Mouse (Mus musculus): Measurements from ENCODE around the gene Ctdspl. TPM values are rescaled to one million over a fixed set of nuclear protein-coding genes. Genes with fewer than 3 reads are reported as not detected.

Ctdspl gene
- total RNA-seq, 2 experiments from 2014 or later, result 34.4 to 38.3 TPM

DNA sequence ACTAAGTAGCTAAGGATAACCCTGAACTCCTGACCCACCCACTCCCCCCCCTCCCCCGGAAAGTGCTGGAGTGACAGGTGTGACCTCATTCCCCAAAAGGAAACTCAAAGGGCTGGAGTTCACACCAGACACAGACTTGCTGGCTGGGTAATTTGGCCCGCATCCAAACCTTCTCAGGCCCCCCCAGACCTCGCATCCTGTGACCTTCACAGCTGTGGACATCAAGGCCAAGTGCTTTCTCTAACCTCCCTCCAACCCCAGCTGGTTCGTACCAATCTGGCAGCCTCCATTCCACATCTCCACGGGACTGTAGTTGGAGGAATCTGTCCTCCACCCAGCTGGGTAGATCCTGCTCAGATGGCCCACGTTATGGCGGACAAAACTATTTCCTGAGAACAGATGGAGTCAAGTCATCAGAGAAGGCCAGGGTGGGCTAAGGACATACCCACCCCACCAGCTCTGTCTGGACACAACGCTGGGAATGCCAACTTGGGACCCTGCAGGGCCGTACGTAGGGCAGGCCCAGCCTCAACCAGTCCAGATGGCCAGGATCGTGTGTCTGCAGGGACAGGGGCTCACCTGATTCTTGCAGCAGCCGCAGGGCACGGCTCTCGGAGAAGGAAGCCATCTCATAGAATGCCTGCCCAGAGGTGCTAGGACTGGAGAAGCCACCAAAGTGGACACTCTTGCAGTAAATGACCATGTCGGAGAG, 147.1 kb downstream of the Ctdspl start:
- intact Hi-C loops (cut with DNase I), result no loop called here
- no peak for DNase-seq (ENCODE audit: low spot score in 2 of 2)

DNA sequence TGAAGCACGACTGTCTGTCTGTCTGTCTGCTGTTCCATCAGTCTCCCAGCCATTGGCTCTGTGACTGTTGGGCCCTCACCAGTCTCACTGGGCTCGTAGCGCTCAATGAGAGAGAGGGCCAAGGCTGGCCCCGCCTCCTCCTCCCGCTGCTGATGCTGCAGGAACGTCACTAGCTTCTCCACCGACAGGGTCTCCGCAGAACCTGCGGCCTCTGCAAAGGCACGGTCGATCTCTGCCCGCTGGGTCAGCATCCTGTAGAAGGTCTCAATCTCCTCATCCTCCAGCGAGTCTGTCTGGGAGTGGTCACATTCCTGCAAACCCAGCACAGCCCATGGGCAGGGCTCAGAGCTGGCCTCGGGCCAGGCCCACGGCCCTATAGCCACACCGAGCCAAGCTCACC, 149.4 kb downstream of the Ctdspl start:
- intact Hi-C loops (cut with DNase I), result no loop called here
- no peak for DNase-seq (ENCODE audit: low spot score in 2 of 2)

DNA sequence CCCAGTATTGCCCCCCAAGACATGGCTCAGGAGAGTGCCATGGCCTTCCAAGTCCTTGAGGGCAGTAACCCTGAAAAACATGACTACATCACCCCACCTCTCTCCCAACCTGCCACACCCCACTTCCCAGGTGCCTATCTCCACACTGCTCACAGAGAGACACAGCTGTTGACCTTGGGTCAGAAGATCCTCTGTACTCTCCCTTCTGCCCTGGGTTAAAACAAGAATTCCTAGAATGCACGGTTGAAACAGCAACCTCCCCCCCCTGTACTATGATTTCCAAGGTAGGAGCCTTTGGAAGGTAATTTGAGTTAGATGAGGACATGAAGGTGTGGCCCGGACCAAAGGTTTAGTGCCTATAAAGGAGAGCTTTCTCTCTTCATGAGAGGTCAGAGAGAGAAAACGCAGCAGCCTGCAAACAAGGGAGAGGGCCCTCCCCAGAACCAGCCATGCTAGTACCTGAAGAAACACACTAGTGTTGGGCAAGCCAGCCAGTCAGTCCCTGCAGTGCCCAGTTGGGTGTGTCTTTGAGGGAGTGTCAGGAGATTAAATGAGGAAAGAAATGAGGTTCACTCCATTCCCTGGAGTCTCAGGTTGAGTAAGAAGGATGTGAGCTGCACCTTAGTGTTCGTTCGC, 153.9 kb downstream of the Ctdspl start:
- intact Hi-C loops (cut with DNase I), result no loop called here
- DNase-seq (ENCODE audit: low spot score in 2 of 2), result no peak

DNA sequence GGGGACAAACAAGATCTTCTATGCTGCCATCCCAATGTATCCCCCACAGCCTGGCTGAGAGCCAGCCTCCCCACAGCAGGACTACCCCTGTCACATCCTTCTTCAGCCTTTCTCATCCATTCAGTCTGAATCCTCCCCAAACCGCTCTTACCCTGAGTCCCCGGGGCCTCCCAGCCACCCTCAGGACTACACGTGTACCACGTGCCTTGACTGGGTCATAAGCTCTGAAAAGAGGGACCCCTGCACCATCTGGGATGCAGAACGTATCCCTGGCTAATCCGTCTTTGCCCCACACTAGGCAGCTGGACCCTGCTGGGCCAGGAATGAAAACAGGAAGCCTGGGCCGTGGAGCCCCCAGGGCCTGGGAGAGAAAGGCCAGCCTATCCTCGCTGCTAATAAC, 155.8 kb downstream of the Ctdspl start:
- DNase-seq (ENCODE audit: low spot score in 2 of 2), result no peak
- intact Hi-C loops (cut with DNase I), result no loop called here

DNA sequence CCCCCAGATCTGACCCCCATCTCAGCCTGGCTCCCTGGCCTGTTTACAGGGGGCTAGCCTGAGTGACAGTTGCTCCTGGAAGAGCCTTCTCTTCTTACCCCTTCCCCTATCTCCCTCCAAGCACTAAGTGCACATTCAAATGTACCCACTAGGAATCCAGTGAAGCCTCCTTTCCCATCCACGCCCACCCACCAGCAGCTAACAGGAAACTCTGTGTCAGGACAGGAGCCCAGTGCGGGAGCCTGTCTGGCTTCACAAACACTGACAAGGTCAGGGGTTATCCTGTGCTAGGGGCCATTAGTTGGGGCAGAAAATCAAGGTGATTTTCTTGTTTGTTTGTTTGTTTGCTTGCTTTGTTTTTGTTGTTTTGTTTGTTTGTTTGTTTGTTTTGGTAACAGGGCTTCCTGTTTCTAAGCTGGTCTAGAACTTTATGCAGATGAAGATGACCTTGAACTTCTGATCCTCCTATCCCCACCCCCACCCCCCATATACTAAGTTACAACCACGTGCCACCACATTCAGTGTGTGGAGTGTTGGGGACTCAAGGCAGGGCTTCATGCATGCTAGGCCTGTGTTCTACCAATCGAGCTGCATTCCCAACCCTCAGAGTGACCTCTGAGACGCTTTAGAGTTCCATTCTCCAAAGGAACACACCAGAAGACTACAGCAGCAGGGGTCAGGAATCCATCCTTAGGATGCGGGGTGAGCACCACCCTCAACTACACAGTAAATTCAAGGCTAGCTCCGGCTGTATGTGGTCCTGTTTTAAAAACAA, 156.6 kb downstream of the Ctdspl start:
- no peak for DNase-seq (ENCODE audit: low spot score in 2 of 2)
- intact Hi-C loops (cut with DNase I), result no loop called here

DNA sequence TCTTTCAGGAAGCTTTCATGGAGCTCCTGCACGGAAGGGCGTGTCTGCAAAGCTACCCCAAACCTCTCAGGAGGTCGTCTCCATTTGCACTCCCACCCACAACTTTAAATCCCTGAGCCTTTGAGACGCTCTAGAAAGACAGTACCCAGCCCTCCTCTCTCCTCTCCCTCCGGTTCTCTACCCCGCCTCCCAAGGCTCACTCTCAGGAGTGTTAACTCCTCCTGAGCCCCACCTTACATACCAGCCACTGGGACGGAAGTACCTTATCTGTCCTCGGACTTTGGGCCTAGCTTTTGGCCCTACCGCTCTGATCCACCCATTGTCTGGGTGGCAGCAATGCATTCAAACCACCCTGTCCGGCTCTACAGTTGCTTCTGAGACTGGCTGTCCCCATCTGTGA, 157.7 kb downstream of the Ctdspl start:
- DNase-seq (ENCODE audit: low spot score in 2 of 2), result no peak

DNA sequence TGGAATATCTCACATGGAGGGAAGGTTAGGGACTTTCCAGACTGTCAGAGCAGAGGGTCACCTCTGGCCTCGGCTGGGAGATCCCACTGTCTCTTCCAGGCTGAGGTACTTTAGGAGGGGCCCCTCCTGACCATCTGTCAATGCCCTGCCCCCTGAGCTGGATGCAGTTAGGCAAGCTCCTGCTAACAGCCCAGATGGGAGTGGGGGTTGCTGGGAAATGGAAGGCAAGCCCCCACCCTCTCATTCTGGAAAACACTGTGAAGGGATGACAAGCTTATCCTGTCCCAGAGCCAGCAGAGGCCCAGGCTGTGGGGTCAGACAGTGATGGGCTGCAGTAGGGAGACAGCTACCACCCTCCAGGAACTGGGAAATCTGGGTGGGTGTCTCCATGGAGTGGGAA, 160.2 kb downstream of the Ctdspl start:
- intact Hi-C loops (cut with DNase I), result no loop called here
- DNase-seq (ENCODE audit: low spot score in 2 of 2), result no peak

More for the DNA sequence above, 157.7 kb downstream of the Ctdspl start:
- intact Hi-C loops (cut with DNase I), result no loop called here

DNA sequence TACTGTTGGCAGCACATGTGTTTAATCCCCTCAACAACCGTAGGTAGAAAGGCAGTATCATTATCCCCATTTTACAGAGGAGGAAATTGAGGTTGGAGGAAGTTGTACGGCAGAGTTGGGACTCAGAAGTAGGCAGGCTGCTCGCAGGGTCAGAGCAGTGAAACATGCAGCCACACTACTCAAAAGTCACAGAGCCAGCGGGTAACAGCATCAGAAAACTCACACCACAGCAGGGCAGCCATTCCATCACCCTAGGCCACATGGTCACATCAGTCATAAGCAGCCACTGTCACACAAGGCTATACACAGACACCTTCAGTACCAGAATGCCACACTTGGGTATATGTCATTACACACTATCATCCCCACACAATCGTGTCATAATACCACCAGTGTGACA, 161.1 kb downstream of the Ctdspl start:
- intact Hi-C loops (cut with DNase I), result no loop called here
- no peak for DNase-seq (ENCODE audit: low spot score in 2 of 2)

DNA sequence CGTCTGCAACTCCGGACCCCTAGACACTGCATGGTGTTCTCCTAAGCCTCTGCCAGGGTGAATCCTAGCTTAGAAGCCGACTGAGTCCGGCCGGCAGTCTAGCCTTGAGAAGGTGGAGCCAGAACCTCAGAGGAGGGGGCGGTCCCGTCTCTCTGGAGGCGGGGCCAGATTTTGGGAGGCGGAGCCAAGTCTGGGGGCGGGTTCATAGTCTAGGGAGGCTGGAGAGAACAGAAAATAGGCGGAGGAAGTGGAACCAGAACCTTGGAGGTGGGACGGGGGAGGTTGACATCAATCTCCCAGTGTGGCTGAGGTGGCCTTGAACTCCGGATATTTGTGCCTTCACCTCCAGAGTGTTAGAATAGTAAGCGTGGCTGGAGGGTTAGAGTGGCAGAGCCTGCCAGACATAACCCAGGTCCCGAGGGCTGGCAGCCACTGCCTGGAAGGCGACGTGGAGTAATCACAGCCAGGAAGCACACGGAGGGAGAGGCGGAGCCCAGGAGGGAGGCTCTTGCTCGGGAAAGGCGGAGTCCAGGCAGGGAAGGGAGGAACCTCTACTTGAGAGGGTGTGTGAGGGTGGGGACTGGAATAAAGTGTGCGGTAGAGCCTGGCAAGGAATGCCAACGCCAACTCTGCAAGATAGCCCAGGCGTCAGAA, 162.0 kb downstream of the Ctdspl start:
- intact Hi-C loops (cut with DNase I), result no loop called here
- DNase-seq (ENCODE audit: low spot score in 2 of 2), result peak; percentile 76

DNA sequence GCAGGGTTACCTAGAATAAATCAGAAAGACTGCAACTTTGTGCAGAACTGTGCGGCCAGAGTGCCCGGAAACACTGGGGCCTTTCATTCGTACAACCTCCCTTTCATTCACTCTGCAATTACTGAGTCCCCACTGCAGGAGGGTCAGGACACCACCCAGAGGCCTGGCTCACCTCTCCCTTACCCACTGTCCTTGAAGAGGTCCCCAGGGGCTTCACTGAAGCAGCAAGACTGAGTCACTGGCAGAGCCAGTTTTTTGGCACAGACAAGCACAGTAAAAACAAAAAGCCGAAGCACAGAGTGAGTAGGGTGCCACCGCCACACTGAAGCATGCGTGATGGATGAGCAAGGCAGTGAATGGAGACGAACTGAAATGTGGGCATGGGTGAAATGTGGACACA, 163.2 kb downstream of the Ctdspl start:
- no peak for DNase-seq (ENCODE audit: low spot score in 2 of 2)

DNA sequence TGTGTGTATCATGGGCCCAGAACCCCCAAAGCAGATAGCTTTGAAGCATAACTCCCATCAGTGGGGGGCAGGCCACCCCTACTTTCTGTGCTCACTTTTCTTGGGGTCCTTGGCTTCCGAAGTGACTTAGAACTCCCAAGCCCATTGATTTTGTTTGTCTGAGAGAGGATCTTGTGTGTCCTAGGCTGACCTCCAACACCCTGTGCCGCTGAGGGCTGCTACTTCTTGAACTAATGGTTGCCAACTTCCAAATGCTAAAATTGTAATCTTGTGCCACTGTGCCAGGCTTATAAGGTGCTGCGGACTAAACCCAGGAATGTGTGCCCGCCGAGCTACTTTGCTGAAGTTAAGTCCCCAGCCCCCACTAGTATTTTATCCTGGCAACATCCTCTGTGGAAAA, 164.2 kb downstream of the Ctdspl start:
- intact Hi-C loops (cut with DNase I), result no loop called here

More for the DNA sequence above, 163.2 kb downstream of the Ctdspl start:
- intact Hi-C loops (cut with DNase I), result no loop called here

DNA sequence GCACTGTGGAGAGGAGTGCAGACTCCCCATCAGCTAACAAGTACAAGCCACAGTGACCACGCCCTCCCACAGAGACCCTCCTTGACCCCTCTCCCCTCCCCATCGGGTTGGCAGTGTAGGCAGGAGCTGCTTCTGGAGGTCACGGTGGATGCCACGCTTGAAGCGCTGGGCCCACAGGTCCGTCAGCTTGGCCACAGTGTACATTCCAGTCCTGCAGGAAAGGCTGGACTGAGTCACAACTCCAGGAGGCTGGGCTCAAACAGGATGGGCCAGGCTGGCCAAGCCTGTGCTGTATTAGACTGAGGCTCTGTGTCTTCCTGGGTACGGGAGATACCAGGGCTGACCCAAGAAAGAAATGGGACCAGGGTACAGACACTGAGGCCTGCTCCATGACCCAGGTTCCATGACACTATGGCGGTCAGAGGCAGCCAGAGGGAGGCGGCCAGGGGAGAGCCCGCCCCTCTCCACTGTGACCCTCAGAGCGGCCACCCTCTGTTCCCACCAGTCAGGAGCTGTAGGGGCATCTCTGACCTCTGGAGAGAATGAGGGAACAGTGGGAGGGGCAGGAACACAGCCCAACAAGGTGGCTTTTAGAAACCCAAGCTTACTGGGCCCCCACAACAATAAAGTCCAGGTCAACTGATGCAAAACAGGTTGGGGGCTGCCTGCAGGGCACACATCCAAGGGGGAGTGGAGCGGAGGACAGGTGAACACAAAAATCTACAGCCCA, 165.5 kb downstream of the Ctdspl start:
- intact Hi-C loops (cut with DNase I), result no loop called here
- no peak for DNase-seq (ENCODE audit: low spot score in 2 of 2)

More for the DNA sequence above, 164.2 kb downstream of the Ctdspl start:
- DNase-seq (ENCODE audit: low spot score in 2 of 2), result no peak

DNA sequence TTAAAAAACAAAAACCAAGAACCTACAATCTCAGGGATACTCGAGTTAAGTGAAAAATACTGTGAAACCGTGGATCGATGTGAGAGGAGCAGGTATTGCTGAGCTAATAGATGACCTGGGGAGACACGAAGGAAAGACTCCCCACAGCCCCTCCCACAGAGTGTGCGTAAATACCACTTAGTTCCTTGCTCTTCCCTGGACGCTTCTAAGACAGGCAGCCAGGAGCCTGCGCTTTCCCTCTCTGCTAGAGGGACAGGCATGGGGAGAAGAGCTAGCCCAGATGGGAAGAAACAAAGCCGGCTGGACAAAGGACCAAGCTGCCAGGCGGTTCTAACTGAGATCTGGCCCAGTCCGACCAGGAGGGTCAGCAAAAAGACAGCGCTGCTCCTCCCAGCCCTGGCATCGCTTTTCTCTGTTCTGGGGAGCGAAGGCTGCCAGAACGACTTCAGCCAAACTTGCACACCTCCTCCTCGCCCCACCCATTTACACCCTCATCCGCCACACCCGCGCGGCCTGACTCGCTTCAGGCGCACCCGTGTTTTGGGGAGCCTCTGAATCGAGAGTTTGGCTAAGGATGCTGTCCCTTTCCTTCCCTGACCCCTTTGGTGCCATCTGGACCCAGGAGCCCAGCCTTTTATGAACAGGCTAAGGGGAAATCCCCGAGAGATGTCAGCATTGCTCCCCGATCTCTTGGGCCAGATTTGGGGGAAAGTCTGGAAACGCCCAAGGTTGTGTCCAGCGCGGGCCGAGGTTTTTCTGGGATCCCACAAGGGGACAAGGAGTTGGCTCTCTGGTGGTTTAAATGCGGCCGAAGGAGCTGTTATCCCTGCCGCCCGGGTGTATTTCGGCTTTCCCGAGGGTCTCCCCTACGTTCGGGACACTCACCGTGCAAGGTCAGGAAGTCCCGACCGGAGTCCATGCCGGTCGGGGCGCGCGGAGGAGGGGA, 166.5 kb downstream of the Ctdspl start:
- intact Hi-C loops (cut with DNase I), result no loop called here
- peak; percentile 56 to 73 for DNase-seq (ENCODE audit: low spot score in 2 of 2)

Small RNAs within 50 kb of the gene (microRNA-seq; reads per million reads assigned to microRNA genes)
- gene Mir26a-1, result 8.6 reads per million, percentile 27 among the genes with 10 or more reads in this experiment

Other genes starting within 250 kb of the Ctdspl start
- 1 to 10 TPM; 5.1 to 9.6 TPM for gene Vill, start 126.3 kb downstream of the Ctdspl start, total RNA-seq (2021)
- gene Plcd1, start 167.0 kb downstream of the Ctdspl start, total RNA-seq (2021), result 10 to 100 TPM; 12.6 to 14.9 TPM
- gene Dlec1, start 176.0 kb downstream of the Ctdspl start, total RNA-seq (2021), result 1 to 10 TPM; 4.1 to 5.1 TPM
- gene Acaa1b, start 230.6 kb downstream of the Ctdspl start, total RNA-seq (2021), result 1 to 10 TPM; 1.3 to 1.7 TPM
- not detected for gene Gm47289, start 232.7 kb downstream of the Ctdspl start, total RNA-seq (2021)

Data from left cerebral cortex, postnatal 36 days (tissue).